Mouse (Mus musculus) midbrain, embryonic 10.5 days (tissue): ENCODE results near the gene Chtop. TPM values are rescaled to one million over a fixed set of nuclear protein-coding genes. Genes with fewer than 3 reads are reported as not detected.

Experiments used
- polyA plus RNA-seq: library from polyadenylated mRNA; unstranded; fragments of >200 nt; fragmentation: Nextera tagmentation; extraction: Ambion mirVana; gene quantifications from 2 replicates; pipeline ENCODE4 v1.2.1, GENCODE M21; 2016

Gene Chtop
- polyA plus RNA-seq, 1 experiment from 2014 or later, result 193 TPM

Other genes with a start within 250 kb of the Chtop start
- 6.9 and 7.0 TPM in 2 replicates for gene Dennd4b, start 244.3 kb downstream of the Chtop start, polyA plus RNA-seq
- gene Gatad2b, start 216.3 kb downstream of the Chtop start, polyA plus RNA-seq, result 13.6 and 14.1 TPM in 2 replicates
- 16.4 and 20.1 TPM in 2 replicates for gene Slc27a3, start 119.6 kb downstream of the Chtop start, polyA plus RNA-seq
- gene Ints3, start 75.9 kb downstream of the Chtop start, polyA plus RNA-seq, result 36.2 and 36.9 TPM in 2 replicates
- gene Npr1, start 43.6 kb downstream of the Chtop start, polyA plus RNA-seq, result 2.9 and 3.3 TPM in 2 replicates
- gene Ilf2, start 33.4 kb downstream of the Chtop start, polyA plus RNA-seq, result 343 and 346 TPM in 2 replicates
- 65.5 and 75.1 TPM in 2 replicates for gene Snapin, start 18.5 kb downstream of the Chtop start, polyA plus RNA-seq
- gene S100a1, start 4.9 kb upstream of the Chtop start, polyA plus RNA-seq, result 5.4 and 7.2 TPM in 2 replicates
- 9.3 and 9.5 TPM in 2 replicates for gene S100a13, start 4.9 kb upstream of the Chtop start, polyA plus RNA-seq
- not detected in 2 replicates for gene S100a14, start 17.4 kb upstream of the Chtop start, polyA plus RNA-seq
- gene S100a16, start 27.8 kb upstream of the Chtop start, polyA plus RNA-seq, result 30.8 and 35.3 TPM in 2 replicates
- not detected in 2 replicates for gene S100a3, start 51.1 kb upstream of the Chtop start, polyA plus RNA-seq
- gene S100a2, start 80.7 kb upstream of the Chtop start, polyA plus RNA-seq, result not detected in 2 replicates
- not detected in 2 replicates for gene Gm42674, start 92.4 kb upstream of the Chtop start, polyA plus RNA-seq
- gene S100a4, start 94.3 kb upstream of the Chtop start, polyA plus RNA-seq, result 0.35 and 0.81 TPM in 2 replicates
- not detected in 2 replicates for gene S100a5, start 99.0 kb upstream of the Chtop start, polyA plus RNA-seq
- 14.0 and 23.4 TPM in 2 replicates for gene S100a6, start 103.4 kb upstream of the Chtop start, polyA plus RNA-seq
- 0.15 TPM in 1 of 2 replicates, not detected in the other for gene S100a7a, start 144.5 kb upstream of the Chtop start, polyA plus RNA-seq
- 2.3 TPM in 1 of 2 replicates, not detected in the other for gene S100a8, start 159.5 kb upstream of the Chtop start, polyA plus RNA-seq
- 0.48 TPM in 1 of 2 replicates, not detected in the other for gene S100a9, start 186.2 kb upstream of the Chtop start, polyA plus RNA-seq
- gene Pglyrp4, start 217.4 kb upstream of the Chtop start, polyA plus RNA-seq, result not detected in 2 replicates